Mouse (Mus musculus): ENCODE data around the gene 4930402H24Rik. TPM values are rescaled to one million over a fixed set of nuclear protein-coding genes. Genes with fewer than 3 reads are reported as not detected.
A peak's percentile ranks its signal among the peaks of the same experiment; 100 is the strongest.
"Not testable (repeated sequence)": the region's sequence is repeated elsewhere in the genome, so short reads cannot be mapped to it uniquely, and the experiment has no call there.

4930402H24Rik gene
- polyA plus RNA-seq, 1 experiment from 2014 or later, result 28.2 TPM

- H3K27me3 ChIP-seq (ENCODE audit: insufficient read depth, low read length), result no peaks in the 10 kb centered on the region
- H3K4me3 ChIP-seq (ENCODE audit: low read depth, low read length), result no peak overlapping the region
- DNase-seq, result no peak
- no peak for ATAC-seq (ENCODE audit: insufficient read depth)
- no peak overlapping the region for H3K9ac ChIP-seq
- H3K36me3 ChIP-seq (ENCODE audit: insufficient read depth), result peaks cover 4% of the 10 kb centered on the region; the same call in 1 of the 2 replicates
- H3K9me3 ChIP-seq (ENCODE audit: low read depth, low read length), result no peaks in the 10 kb centered on the region
- H3K27ac ChIP-seq (ENCODE audit: low read depth), result no peak overlapping the region
- WGBS, result 82% methylated on average over 4 of the region's 4 CpGs
- no peak for TF ChIP-seq CTCF (IDR thresholded peaks at IDR 0.05; ENCODE audit: low read depth)
- H3K4me1 ChIP-seq (ENCODE audit: insufficient read depth), result no peaks in the 10 kb centered on the region
- H3K4me2 ChIP-seq, result no peak overlapping the region
Measured at GRCm38 (mm10) chr2:130829496-130829895, 76.7 kb downstream of the 4930402H24Rik start.

DNA sequence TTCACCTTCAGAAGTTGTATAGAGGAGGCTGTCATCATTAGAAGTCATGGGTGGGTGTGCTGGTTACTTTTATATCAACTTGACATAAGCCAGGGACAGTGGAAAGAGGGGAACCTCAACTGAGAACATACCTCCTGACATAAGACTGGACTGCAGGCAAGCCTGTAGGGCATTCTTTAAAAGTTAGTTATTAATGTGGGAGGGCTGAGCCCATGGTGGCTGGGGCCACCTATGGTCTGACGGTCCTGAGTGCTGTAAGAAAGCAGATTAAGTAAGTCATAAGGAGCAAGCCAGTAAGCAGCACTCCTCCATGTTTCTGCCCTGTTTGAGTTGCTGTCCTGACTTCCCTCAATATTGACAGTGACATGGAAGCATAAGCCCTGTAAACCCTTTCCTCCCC lies 77.5 kb downstream of the 4930402H24Rik start:
- H3K9ac ChIP-seq, result no peak overlapping the region
- H3K4me2 ChIP-seq, result no peak overlapping the region
- no peaks in the 10 kb centered on the region for H3K4me1 ChIP-seq (ENCODE audit: insufficient read depth)
- no peak for DNase-seq
- no peak overlapping the region for H3K27ac ChIP-seq (ENCODE audit: low read depth)
- no peak overlapping the region for H3K4me3 ChIP-seq (ENCODE audit: low read depth, low read length)
- WGBS, result 89% methylated on average over 1 of the region's 1 CpGs
- no peak for TF ChIP-seq CTCF (IDR thresholded peaks at IDR 0.05; ENCODE audit: low read depth)
- ATAC-seq (ENCODE audit: insufficient read depth), result no peak
- H3K27me3 ChIP-seq (ENCODE audit: insufficient read depth, low read length), result no peaks in the 10 kb centered on the region
- H3K9me3 ChIP-seq (ENCODE audit: low read depth, low read length), result no peaks in the 10 kb centered on the region
- H3K36me3 ChIP-seq (ENCODE audit: insufficient read depth), result peaks cover 4% of the 10 kb centered on the region; the same call in 1 of the 2 replicates

DNA sequence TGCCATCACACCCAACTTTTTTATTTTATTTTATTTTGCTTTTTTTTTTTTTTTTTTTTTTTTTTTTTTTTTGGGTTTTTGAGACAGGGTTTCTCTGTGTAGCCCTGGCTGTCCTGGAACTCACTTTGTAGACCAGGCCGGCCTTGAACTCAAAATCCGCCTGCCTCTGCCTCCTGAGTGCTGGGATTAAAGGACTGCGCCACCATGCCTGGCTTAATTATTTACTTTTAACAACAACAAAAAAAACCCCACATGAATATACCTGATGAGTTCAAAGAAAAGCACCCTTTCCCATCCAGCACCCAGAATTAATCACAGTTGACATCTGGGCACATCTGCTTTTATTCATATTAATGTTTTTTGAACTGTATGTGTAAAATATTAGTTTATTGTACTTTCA lies 78.1 kb downstream of the 4930402H24Rik start:
- not testable (repeated sequence) for H3K9me3 ChIP-seq (ENCODE audit: low read depth, low read length); H3K4me3 ChIP-seq (ENCODE audit: low read depth, low read length); H3K27ac ChIP-seq (ENCODE audit: low read depth); H3K4me1 ChIP-seq (ENCODE audit: insufficient read depth); ATAC-seq (ENCODE audit: insufficient read depth); H3K4me2 ChIP-seq; H3K27me3 ChIP-seq (ENCODE audit: insufficient read depth, low read length); H3K9ac ChIP-seq; DNase-seq; H3K36me3 ChIP-seq (ENCODE audit: insufficient read depth)
- 89% methylated on average over 3 of the region's 3 CpGs for WGBS

DNA sequence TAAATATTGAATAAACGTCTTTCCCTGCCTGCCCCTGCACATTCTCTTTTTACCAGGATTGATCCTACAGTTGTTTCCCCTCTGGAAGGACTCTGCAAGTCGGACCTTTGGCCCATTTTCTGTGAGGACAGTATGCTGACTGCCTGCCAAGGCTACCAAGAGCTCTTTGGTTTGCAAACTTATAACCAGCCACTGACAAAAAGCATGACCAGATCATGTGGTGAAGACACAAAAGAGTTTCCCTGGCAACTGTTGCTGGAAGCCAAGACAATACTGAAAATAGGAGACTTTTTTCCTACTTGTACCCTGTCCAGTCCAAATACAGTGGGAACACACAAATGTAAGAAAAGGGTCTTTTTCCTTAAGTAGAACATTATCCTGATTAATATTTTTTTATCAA lies 78.8 kb downstream of the 4930402H24Rik start:
- no peak overlapping the region for H3K4me2 ChIP-seq
- peaks cover 4% of the 10 kb centered on the region; the same call in 1 of the 2 replicates for H3K36me3 ChIP-seq (ENCODE audit: insufficient read depth)
- H3K9ac ChIP-seq, result no peak overlapping the region
- no peaks in the 10 kb centered on the region for H3K9me3 ChIP-seq (ENCODE audit: low read depth, low read length)
- no peak for ATAC-seq (ENCODE audit: insufficient read depth)
- H3K4me1 ChIP-seq (ENCODE audit: insufficient read depth), result no peaks in the 10 kb centered on the region
- no peak overlapping the region for H3K4me3 ChIP-seq (ENCODE audit: low read depth, low read length)
- H3K27me3 ChIP-seq (ENCODE audit: insufficient read depth, low read length), result no peaks in the 10 kb centered on the region
- TF ChIP-seq CTCF (IDR thresholded peaks at IDR 0.05; ENCODE audit: low read depth), result no peak
- DNase-seq, result peak; percentile 34
- no peak overlapping the region for H3K27ac ChIP-seq (ENCODE audit: low read depth)
- WGBS, result 73% methylated on average over 2 of the region's 2 CpGs

DNA sequence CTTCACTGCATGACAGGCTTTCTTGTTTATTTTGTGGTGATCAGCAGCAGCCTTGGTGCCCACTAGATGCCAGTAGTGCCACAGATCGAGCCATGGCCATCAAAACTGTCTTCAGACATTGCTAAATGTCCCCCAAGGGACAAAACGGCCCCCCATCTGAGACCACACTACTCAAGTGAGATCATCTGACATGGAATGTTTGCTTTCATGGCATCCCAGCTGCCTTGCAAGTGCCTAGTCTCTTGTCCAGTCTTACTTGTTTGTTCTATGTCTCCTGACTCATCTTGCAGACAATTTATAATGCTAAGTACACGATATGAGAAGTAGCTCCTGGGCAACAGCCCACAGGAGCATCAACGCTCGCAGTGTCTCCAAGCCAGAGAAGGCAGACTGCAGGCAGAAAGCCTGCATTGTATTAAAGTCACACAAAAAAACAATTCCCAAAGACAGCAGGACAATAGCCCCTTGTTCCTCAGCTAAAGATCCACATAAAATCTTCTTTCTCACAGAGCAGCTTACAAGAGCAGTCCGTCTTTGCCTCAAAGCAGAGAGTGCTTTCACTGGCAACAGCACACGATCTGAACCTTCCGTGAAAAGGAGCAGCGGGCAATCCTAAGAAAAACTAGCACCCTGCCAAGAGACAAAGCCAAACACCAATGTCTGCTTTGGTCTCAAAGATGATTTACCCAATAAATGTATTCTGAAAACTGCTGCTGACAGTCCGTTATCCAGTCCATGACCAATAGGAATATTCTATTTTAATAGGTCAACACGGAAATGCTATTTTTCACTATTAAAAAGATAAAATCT lies 87.2 kb downstream of the 4930402H24Rik start:
- Histone ChIP-seq H3K4me1 (ENCODE audit: insufficient read depth) (no peaks in the 10 kb centered on the region), H3K4me2 (no peak overlapping the region), H3K9ac (no peak overlapping the region), H3K4me3 (ENCODE audit: low read depth, low read length) (no peak overlapping the region), H3K27ac (ENCODE audit: low read depth) (no peak overlapping the region), H3K36me3 (ENCODE audit: insufficient read depth) (peaks cover 27% of the 10 kb centered on the region), H3K27me3 (ENCODE audit: insufficient read depth, low read length) (no peaks in the 10 kb centered on the region), H3K9me3 (ENCODE audit: low read depth, low read length) (no peaks in the 10 kb centered on the region)
- ATAC-seq (ENCODE audit: insufficient read depth) (no peak), DNase-seq (no peak)
- 71% methylated on average over 11 of the region's 11 CpGs for WGBS
- no peak for TF ChIP-seq CTCF (IDR thresholded peaks at IDR 0.05; ENCODE audit: low read depth)

DNA sequence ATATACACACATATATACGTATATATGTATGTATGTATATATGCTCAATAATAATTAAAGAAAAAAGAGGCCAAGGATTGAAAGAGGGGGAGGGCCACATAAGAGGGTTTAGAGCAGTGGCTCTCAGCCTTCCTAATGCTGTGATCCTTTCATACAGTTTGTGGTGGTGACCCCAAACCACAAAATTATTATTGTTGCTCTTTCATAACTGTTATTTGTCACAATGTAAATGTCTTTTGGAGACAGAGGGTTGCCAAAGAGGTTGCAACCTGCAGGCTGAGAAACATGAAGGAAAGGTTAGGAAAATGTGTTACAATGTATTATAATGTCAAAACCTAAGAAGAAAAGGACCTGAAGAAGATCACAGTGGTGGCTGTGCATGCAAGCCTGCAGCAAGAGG lies 88.3 kb downstream of the 4930402H24Rik start:
- H3K9ac ChIP-seq, result no peak overlapping the region
- no peaks in the 10 kb centered on the region for H3K9me3 ChIP-seq (ENCODE audit: low read depth, low read length)
- no peak overlapping the region for H3K27ac ChIP-seq (ENCODE audit: low read depth)
- no peak for DNase-seq
- H3K36me3 ChIP-seq (ENCODE audit: insufficient read depth), result peaks cover 35% of the 10 kb centered on the region
- no peak overlapping the region for H3K4me2 ChIP-seq
- TF ChIP-seq CTCF (IDR thresholded peaks at IDR 0.05; ENCODE audit: low read depth), result no peak
- no peak for ATAC-seq (ENCODE audit: insufficient read depth)
- WGBS, result 76% methylated on average over 1 of the region's 1 CpGs
- no peaks in the 10 kb centered on the region for H3K27me3 ChIP-seq (ENCODE audit: insufficient read depth, low read length)
- H3K4me1 ChIP-seq (ENCODE audit: insufficient read depth), result no peaks in the 10 kb centered on the region
- H3K4me3 ChIP-seq (ENCODE audit: low read depth, low read length), result no peak overlapping the region

DNA sequence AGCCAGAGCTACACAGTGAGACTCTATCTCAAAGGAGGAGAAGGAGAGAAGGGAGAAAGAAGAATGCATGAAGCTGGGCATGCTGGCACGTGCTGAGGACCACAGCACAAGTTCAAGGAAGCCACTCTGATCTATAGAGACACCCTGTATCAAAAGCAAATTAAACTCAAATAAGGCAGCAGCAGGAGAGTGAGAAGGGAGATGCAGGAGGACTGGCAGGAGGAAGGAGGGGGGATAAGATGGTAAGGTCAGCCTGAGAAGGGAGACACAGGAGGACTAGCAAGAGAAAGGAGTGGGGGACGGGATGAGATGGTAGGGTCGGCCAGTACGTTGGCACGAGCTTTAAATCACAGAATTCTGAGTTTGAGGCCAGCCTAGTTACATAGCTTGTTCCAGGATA lies 90.0 kb downstream of the 4930402H24Rik start:
- no peaks in the 10 kb centered on the region for H3K27me3 ChIP-seq (ENCODE audit: insufficient read depth, low read length)
- no peak overlapping the region for H3K9ac ChIP-seq
- ATAC-seq (ENCODE audit: insufficient read depth) (no peak), DNase-seq (no peak)
- no peak overlapping the region for H3K27ac ChIP-seq (ENCODE audit: low read depth)
- H3K9me3 ChIP-seq (ENCODE audit: low read depth, low read length), result no peaks in the 10 kb centered on the region
- TF ChIP-seq CTCF (IDR thresholded peaks at IDR 0.05; ENCODE audit: low read depth), result no peak
- no peak overlapping the region for H3K4me2 ChIP-seq
- WGBS, result 89% methylated on average over 5 of the region's 5 CpGs
- peaks cover 50% of the 10 kb centered on the region for H3K36me3 ChIP-seq (ENCODE audit: insufficient read depth)
- no peaks in the 10 kb centered on the region for H3K4me1 ChIP-seq (ENCODE audit: insufficient read depth)
- H3K4me3 ChIP-seq (ENCODE audit: low read depth, low read length), result no peak overlapping the region
